In genomic region chr2:115857123-115858080, GRCm38 (mm10) we compare ENCODE assay signal across 11 mouse cellular contexts.
A peak's percentile ranks its signal among the peaks of the same experiment; 100 is the strongest.
DNase-seq lines count a peak whose midpoint lies in the region; ATAC-seq lines count a peak whose summit lies in the region.
"Had no signal": no experiment of that assay in that cellular context is flagged by ENCODE, and none has a peak within 500 bp of the region (broad histone marks: within the 10 kb centered on the region; RNA-seq: fewer than 3 reads in every experiment).

No protein-coding gene starts in this region.

- H3K4me2 ChIP-seq in embryonic facial prominence, embryonic 13.5 days, result no peak overlapping the region
- peak overlapping the region; percentile 32 for H3K4me2 ChIP-seq in hindbrain, embryonic 16.5 days (ENCODE audit: low read length)

- H3K36me3 ChIP-seq in embryonic facial prominence, embryonic 13.5 days, result no peaks in the 10 kb centered on the region
- H3K36me3 ChIP-seq in hindbrain, embryonic 16.5 days (ENCODE audit: control insufficient read depth, insufficient read depth, low read length), result no peaks in the 10 kb centered on the region
- H3K36me3 ChIP-seq: limb, embryonic 12.5 days had no signal

- ATAC-seq in embryonic facial prominence, embryonic 13.5 days (ENCODE audit: insufficient number of reproducible peaks, insufficient read depth, low FRiP score, low TSS enrichment, low read depth), result no peak
- ATAC-seq in hindbrain, embryonic 16.5 days, result no peak
- ATAC-seq in megakaryocyte, adult 5-6 weeks (ENCODE audit: poor library complexity, severe bottlenecking), result no peak
- ATAC-seq: Patski had no signal

- no peak overlapping the region; the same call in 1 of the 2 replicates for H3K9ac ChIP-seq in embryonic facial prominence, embryonic 13.5 days
- H3K9ac ChIP-seq in hindbrain, embryonic 16.5 days (ENCODE audit: low read depth, low read length), result no peak overlapping the region
- H3K9ac ChIP-seq: limb, embryonic 12.5 days had no signal

- no peak overlapping the region for H3K4me3 ChIP-seq in embryonic facial prominence, embryonic 13.5 days
- H3K4me3 ChIP-seq in hindbrain, embryonic 16.5 days (ENCODE audit: low read length), result no peak overlapping the region; the same call in 1 of the 2 replicates
- H3K4me3 ChIP-seq: limb, embryonic 12.5 days had no signal

- no peaks in the 10 kb centered on the region for H3K9me3 ChIP-seq in embryonic facial prominence, embryonic 13.5 days
- H3K9me3 ChIP-seq in hindbrain, embryonic 16.5 days (ENCODE audit: control insufficient read depth, low read length), result no peaks in the 10 kb centered on the region
- H3K9me3 ChIP-seq: limb, embryonic 12.5 days had no signal

- DNase-seq in kidney, postnatal 4 days, result peak; percentile 16 to 29
- DNase-seq in kidney, adult 8-10 months, result no peak
- DNase-seq in retina, postnatal 1 day, result peak; percentile 22
- DNase-seq in cerebellum, postnatal 36 days, result no peak
- DNase-seq in right cerebral cortex, postnatal 4 days, result no peak

- H3K27ac ChIP-seq in embryonic facial prominence, embryonic 13.5 days, result peak overlapping the region; percentile 66
- H3K27ac ChIP-seq in hindbrain, embryonic 16.5 days (ENCODE audit: low read depth, low read length), result peak overlapping the region; percentile 55
- H3K27ac ChIP-seq: limb, embryonic 12.5 days; macrophage had no signal

- H3K4me1 ChIP-seq in embryonic facial prominence, embryonic 13.5 days, result peaks cover 32% of the 10 kb centered on the region
- peaks cover 21% of the 10 kb centered on the region for H3K4me1 ChIP-seq in hindbrain, embryonic 16.5 days (ENCODE audit: control insufficient read depth, insufficient read depth, low read depth, low read length)

- peaks cover 84% of the 10 kb centered on the region for H3K27me3 ChIP-seq in embryonic facial prominence, embryonic 13.5 days
- H3K27me3 ChIP-seq in hindbrain, embryonic 16.5 days (replicated peaks; ENCODE audit: control insufficient read depth, insufficient read depth, low read length), result peaks cover 6% of the 10 kb centered on the region
- H3K27me3 ChIP-seq: Patski had no signal

- 11% methylated on average over 11 of the region's 11 CpGs for WGBS in embryonic facial prominence, embryonic 13.5 days
- WGBS in hindbrain, embryonic 16.5 days, result 11% methylated on average over 11 of the region's 11 CpGs

Comparison
In these comparisons a context has a peak if more than half of its experiments do, and no peak if none do; other contexts are left out.
1. DNase-seq: peak in kidney, postnatal 4 days (2 of 2) and retina, postnatal 1 day (single experiment); none in kidney, adult 8-10 months (0 of 2), cerebellum, postnatal 36 days (0 of 2) and right cerebral cortex, postnatal 4 days (single experiment).